Mouse (Mus musculus) heart, embryonic 13.5 days (tissue): Measurements from ENCODE around the gene Ss18l2. TPM values are rescaled to one million over a fixed set of nuclear protein-coding genes. Genes with fewer than 3 reads are reported as not detected.

Source experiments
- ATAC-seq: fragments of 200-750 bp; cut with Nextera tagmentation; 2 replicates; pipeline ENCODE4 v1.8.0; 2017; ENCODE audit warnings: moderate TSS enrichment; ENCODE audit not compliant: insufficient number of reproducible peaks, low FRiP score, low TSS enrichment; ENCODE audit errors: extremely low read depth
- H3K27ac ChIP-seq: fragments of 300-500 bp; sonication (generic); replicated peaks from 2 replicates; pipeline ENCODE4 v1.5.1; 2015; ENCODE audit warnings: moderate library complexity, mild to moderate bottlenecking, inconsistent platforms
- H3K27me3 ChIP-seq: fragments of 300-500 bp; sonication (generic); replicated peaks from 2 replicates; pipeline ENCODE4 v1.6.1; 2015; ENCODE audit warnings: mild to moderate bottlenecking, inconsistent platforms
- H3K36me3 ChIP-seq: fragments of 300-500 bp; sonication (generic); 2 replicates; pipeline ENCODE4 v1.6.1; 2015; ENCODE audit warnings: mild to moderate bottlenecking, inconsistent platforms
- H3K4me1 ChIP-seq: fragments of 300-500 bp; sonication (generic); 2 replicates; pipeline ENCODE4 v1.6.1; 2015; ENCODE audit warnings: inconsistent platforms
- H3K4me2 ChIP-seq: fragments of 300-500 bp; sonication (generic); 2 replicates; pipeline ENCODE4 v1.6.1; 2015; ENCODE audit warnings: inconsistent platforms, mild to moderate bottlenecking, moderate library complexity
- H3K4me3 ChIP-seq: fragments of 300-500 bp; sonication (generic); 2 replicates; pipeline ENCODE4 v1.5.1; 2015; ENCODE audit warnings: moderate library complexity, mild to moderate bottlenecking, inconsistent platforms
- H3K9ac ChIP-seq: fragments of 300-500 bp; sonication (generic); 2 replicates; pipeline ENCODE4 v1.6.1; 2015; ENCODE audit warnings: inconsistent platforms, mild to moderate bottlenecking, moderate library complexity
- H3K9me3 ChIP-seq: fragments of 300-500 bp; sonication (generic); 2 replicates; pipeline ENCODE4 v1.6.1; 2016; ENCODE audit warnings: inconsistent platforms
- WGBS: fragments of 180-500 bp; shearing (Covaris S2); methylation state at CpG from one replicate; pipeline ENCODE4 v1.1.7; 2015; ENCODE audit warnings: mixed read lengths; 5-methylcytosine and 5-hydroxymethylcytosine counted together
- polyA plus RNA-seq: library from polyadenylated mRNA; unstranded; fragments of >200 nt; fragmentation: Nextera tagmentation; extraction: Ambion mirVana; gene quantifications from 2 replicates; pipeline ENCODE4 v1.2.1, GENCODE M21; 2015

Gene Ss18l2
- polyA plus RNA-seq, 1 experiment from 2014 or later: 163 TPM

- no peak overlapping the region for H3K9ac ChIP-seq
- 0 out of 2 replicates have a peak, but pooled peaks cover 4% of the 10 kb centered on the region for H3K27me3 ChIP-seq
- H3K9me3 ChIP-seq: no peaks in the 10 kb centered on the region
- H3K4me3 ChIP-seq: no peak overlapping the region
- WGBS: 44% methylated on average over 4 of the region's 4 CpGs
- peaks cover 22% of the 10 kb centered on the region for H3K4me1 ChIP-seq
- H3K27ac ChIP-seq: no peak overlapping the region
- no peak for ATAC-seq
- H3K4me2 ChIP-seq: no peak overlapping the region
- H3K36me3 ChIP-seq: no peaks in the 10 kb centered on the region
Observed at GRCm38 (mm10) chr9:121677069-121677468, 33.1 kb upstream of the Ss18l2 start.

GRCm38 (mm10) chr9:121677476-121677875 lies 32.7 kb upstream of the Ss18l2 start:
- Histone ChIP-seq H3K9me3 (no peaks in the 10 kb centered on the region), H3K27me3 (0 out of 2 replicates have a peak, but pooled peaks cover 4% of the 10 kb centered on the region), H3K9ac (no peak overlapping the region), H3K4me3 (no peak overlapping the region), H3K36me3 (no peaks in the 10 kb centered on the region), H3K27ac (no peak overlapping the region), H3K4me1 (peaks cover 18% of the 10 kb centered on the region), H3K4me2 (no peak overlapping the region)
- 62% methylated on average over 8 of the region's 8 CpGs for WGBS
- ATAC-seq: no peak

- H3K9me3 ChIP-seq: no peaks in the 10 kb centered on the region
- peak overlapping the region; percentile 47; the same call in 1 of the 2 replicates for H3K9ac ChIP-seq
- no peak overlapping the region for H3K4me3 ChIP-seq
- H3K27me3 ChIP-seq: 0 out of 2 replicates have a peak, but pooled peaks cover 4% of the 10 kb centered on the region
- peaks cover 8% of the 10 kb centered on the region for H3K36me3 ChIP-seq
- no peak overlapping the region for H3K27ac ChIP-seq
- 11% methylated on average over 6 of the region's 6 CpGs for WGBS
- no peak overlapping the region for H3K4me2 ChIP-seq
- no peak for ATAC-seq
- peaks cover 11% of the 10 kb centered on the region for H3K4me1 ChIP-seq
Observed at GRCm38 (mm10) chr9:121679549-121679948, 30.6 kb upstream of the Ss18l2 start.

GRCm38 (mm10) chr9:121681191-121681590 lies 28.9 kb upstream of the Ss18l2 start:
- Histone ChIP-seq H3K27me3 (0 out of 2 replicates have a peak, but pooled peaks cover 4% of the 10 kb centered on the region), H3K27ac (no peak overlapping the region), H3K4me2 (no peak overlapping the region), H3K36me3 (peaks cover 21% of the 10 kb centered on the region), H3K9me3 (no peaks in the 10 kb centered on the region), H3K4me1 (peaks cover 11% of the 10 kb centered on the region), H3K4me3 (no peak overlapping the region), H3K9ac (0 out of 2 replicates have a peak overlapping the region, but pooled peaks have one; percentile 28)
- no peak for ATAC-seq
- 74% methylated on average over 8 of the region's 8 CpGs for WGBS

- Histone ChIP-seq H3K9me3 (no peaks in the 10 kb centered on the region), H3K27ac (no peak overlapping the region)
- WGBS: 69% methylated on average over 18 of the region's 18 CpGs
Observed at GRCm38 (mm10) chr9:121682037-121682680, 28.0 kb upstream of the Ss18l2 start.

GRCm38 (mm10) chr9:121684702-121685101 lies 25.4 kb upstream of the Ss18l2 start:
- no peak overlapping the region for H3K27ac ChIP-seq
- no peaks in the 10 kb centered on the region for H3K4me1 ChIP-seq
- H3K9me3 ChIP-seq: no peaks in the 10 kb centered on the region
- no peak overlapping the region for H3K4me3 ChIP-seq
- H3K36me3 ChIP-seq: peaks cover 48% of the 10 kb centered on the region
- H3K27me3 ChIP-seq: no peaks in the 10 kb centered on the region
- no peak overlapping the region for H3K9ac ChIP-seq
- ATAC-seq: no peak
- H3K4me2 ChIP-seq: no peak overlapping the region
- WGBS: 66% methylated on average over 7 of the region's 7 CpGs

More at GRCm38 (mm10) chr9:121682037-121682680, 28.0 kb upstream of the Ss18l2 start:
- Histone ChIP-seq H3K4me1 (peaks cover 7% of the 10 kb centered on the region), H3K27me3 (0 out of 2 replicates have a peak, but pooled peaks cover 4% of the 10 kb centered on the region), H3K4me3 (no peak overlapping the region), H3K4me2 (no peak overlapping the region), H3K9ac (no peak overlapping the region), H3K36me3 (peaks cover 27% of the 10 kb centered on the region)
- no peak for ATAC-seq

GRCm38 (mm10) chr9:121690200-121690651 lies 19.9 kb upstream of the Ss18l2 start:
- Histone ChIP-seq H3K4me1 (no peaks in the 10 kb centered on the region), H3K9me3 (no peaks in the 10 kb centered on the region), H3K4me2 (no peak overlapping the region), H3K36me3 (peaks cover 55% of the 10 kb centered on the region), H3K27ac (no peak overlapping the region), H3K4me3 (no peak overlapping the region), H3K9ac (no peak overlapping the region), H3K27me3 (no peaks in the 10 kb centered on the region)
- WGBS: 73% methylated on average over 15 of the region's 15 CpGs
- no peak for ATAC-seq

GRCm38 (mm10) chr9:121690734-121691133 lies 19.4 kb upstream of the Ss18l2 start:
- H3K9me3 ChIP-seq: no peaks in the 10 kb centered on the region
- H3K4me3 ChIP-seq: no peak overlapping the region
- no peaks in the 10 kb centered on the region for H3K27me3 ChIP-seq
- H3K36me3 ChIP-seq: peaks cover 52% of the 10 kb centered on the region
- ATAC-seq: no peak
- H3K4me1 ChIP-seq: no peaks in the 10 kb centered on the region
- no peak overlapping the region for H3K9ac ChIP-seq
- WGBS: 81% methylated on average over 7 of the region's 7 CpGs
- no peak overlapping the region for H3K27ac ChIP-seq
- no peak overlapping the region for H3K4me2 ChIP-seq

GRCm38 (mm10) chr9:121694736-121695135 lies 15.4 kb upstream of the Ss18l2 start:
- no peak overlapping the region for H3K4me2 ChIP-seq
- no peak for ATAC-seq
- no peaks in the 10 kb centered on the region for H3K9me3 ChIP-seq
- H3K27me3 ChIP-seq: no peaks in the 10 kb centered on the region
- H3K9ac ChIP-seq: no peak overlapping the region
- no peaks in the 10 kb centered on the region for H3K4me1 ChIP-seq
- peaks cover 37% of the 10 kb centered on the region for H3K36me3 ChIP-seq
- 73% methylated on average over 12 of the region's 12 CpGs for WGBS
- no peak overlapping the region for H3K4me3 ChIP-seq
- no peak overlapping the region for H3K27ac ChIP-seq

GRCm38 (mm10) chr9:121696626-121697025 lies 13.5 kb upstream of the Ss18l2 start:
- no peak for ATAC-seq

GRCm38 (mm10) chr9:121697150-121698049 lies 12.7 kb upstream of the Ss18l2 start:
- Histone ChIP-seq H3K27ac (no peak overlapping the region), H3K9ac (no peak overlapping the region), H3K4me2 (no peak overlapping the region), H3K27me3 (no peaks in the 10 kb centered on the region), H3K9me3 (no peaks in the 10 kb centered on the region), H3K4me3 (no peak overlapping the region), H3K4me1 (no peaks in the 10 kb centered on the region), H3K36me3 (peaks cover 30% of the 10 kb centered on the region)
- no peak for ATAC-seq
- WGBS: 94% methylated on average over 1 of the region's 1 CpGs

More at GRCm38 (mm10) chr9:121696626-121697025, 13.5 kb upstream of the Ss18l2 start:
- no peaks in the 10 kb centered on the region for H3K4me1 ChIP-seq
- H3K4me3 ChIP-seq: no peak overlapping the region
- H3K4me2 ChIP-seq: no peak overlapping the region
- no peaks in the 10 kb centered on the region for H3K27me3 ChIP-seq
- H3K9ac ChIP-seq: no peak overlapping the region
- H3K36me3 ChIP-seq: peaks cover 32% of the 10 kb centered on the region
- no peaks in the 10 kb centered on the region for H3K9me3 ChIP-seq
- WGBS: 84% methylated on average over 9 of the region's 9 CpGs
- no peak overlapping the region for H3K27ac ChIP-seq
